Mouse (Mus musculus): ENCODE results near the gene Ace.

GRCm38 (mm10) chr11:105952911-105953386 is 14.8 kb upstream of the Ace start, which contains the start of gene Cyb561:
- TF ChIP-seq CTCF (IDR thresholded peaks at IDR 0.05; ENCODE audit: extremely low read depth, insufficient read depth, low read length) (no peak), POLR2A (IDR thresholded peaks at IDR 0.05; ENCODE audit: extremely low read depth, insufficient read depth, low read length) (no peak)

Data from cortical plate, adult 2 months (tissue).